Mouse (Mus musculus): ENCODE results near the gene Rbx1. TPM values are rescaled to one million over a fixed set of nuclear protein-coding genes. Genes with fewer than 3 reads are reported as not detected.
A peak's percentile ranks its signal among the peaks of the same experiment; 100 is the strongest.
"Not testable (repeated sequence)": the region's sequence is repeated elsewhere in the genome, so short reads cannot be mapped to it uniquely, and the experiment has no call there.

Rbx1 gene
- total RNA-seq (2021), result 100 to 1,000 TPM; 126 to 134 TPM
- long read RNA-seq, experiment 1, transcript Rbx1-201 (5 exons, 1,675 nt), result major isoform, 171 of 180 reads
- long read RNA-seq, experiment 1, transcript Rbx1-203 (2 exons, 794 nt), result minor isoform, 5 of 180 reads
- long read RNA-seq, experiment 1, partial matches to known transcripts, result 0 of 180 reads
- long read RNA-seq, experiment 1, other reads (novel, unspliced or antisense), result 0 of 180 reads
- long read RNA-seq, experiment 2, transcript Rbx1-204 (5 exons, 651 nt), result minor isoform, 8 of 195 reads
- long read RNA-seq, experiment 2, transcript Rbx1-201 (5 exons, 1,675 nt), result major isoform, 175 of 195 reads
- long read RNA-seq, experiment 2, transcript Rbx1-203 (2 exons, 794 nt), result minor isoform, 9 of 195 reads
- long read RNA-seq, experiment 2, partial matches to known transcripts, result 0 of 195 reads
- long read RNA-seq, experiment 2, other reads (novel, unspliced or antisense), result 2 of 195 reads

DNA sequence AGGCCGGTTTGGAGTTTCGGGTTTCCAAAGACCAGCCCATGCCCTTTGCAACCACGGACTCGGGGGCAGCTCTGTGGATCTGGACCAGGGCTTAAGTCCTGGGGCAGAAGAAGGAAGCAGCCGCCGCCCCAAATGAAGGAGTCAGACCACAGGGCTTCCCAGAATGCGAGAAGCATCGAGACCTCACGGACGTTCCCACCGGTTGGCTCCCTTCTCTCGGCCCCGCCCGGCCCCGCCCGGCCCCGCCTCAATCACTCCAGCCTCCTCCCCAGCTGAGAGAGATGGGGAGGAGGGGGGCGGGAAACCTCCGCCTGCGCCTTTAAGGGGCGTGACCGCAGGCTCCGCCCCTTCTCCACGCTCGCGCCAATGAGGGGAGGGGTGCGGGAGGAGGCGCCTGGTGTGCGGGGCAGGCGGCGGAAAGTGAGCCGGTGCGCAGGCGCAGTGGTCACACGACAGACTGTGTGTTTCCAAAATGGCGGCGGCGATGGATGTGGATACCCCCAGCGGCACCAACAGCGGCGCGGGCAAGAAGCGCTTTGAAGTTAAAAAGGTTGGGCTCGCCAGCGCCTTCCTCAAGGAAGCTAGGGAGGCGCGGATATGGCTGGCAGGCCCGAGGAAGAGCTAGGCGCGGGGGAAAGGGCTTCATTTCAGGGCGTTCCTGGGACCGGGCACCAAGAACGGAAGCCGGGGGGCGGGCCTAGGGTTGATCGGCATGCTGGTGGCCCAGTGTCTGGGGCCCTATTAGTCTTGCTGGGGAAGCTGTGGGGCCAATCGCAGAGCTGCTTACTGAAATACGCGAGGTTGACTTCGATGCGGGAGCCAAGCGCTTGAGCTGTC, at the start of gene Rbx1:
Gene Rbx1 (plus strand): TSS at position 396 of the 837 bp plus-strand sequence.
- peak; percentile 98 to 99 for DNase-seq (ENCODE audit: low spot score in 2 of 2)

DNA sequence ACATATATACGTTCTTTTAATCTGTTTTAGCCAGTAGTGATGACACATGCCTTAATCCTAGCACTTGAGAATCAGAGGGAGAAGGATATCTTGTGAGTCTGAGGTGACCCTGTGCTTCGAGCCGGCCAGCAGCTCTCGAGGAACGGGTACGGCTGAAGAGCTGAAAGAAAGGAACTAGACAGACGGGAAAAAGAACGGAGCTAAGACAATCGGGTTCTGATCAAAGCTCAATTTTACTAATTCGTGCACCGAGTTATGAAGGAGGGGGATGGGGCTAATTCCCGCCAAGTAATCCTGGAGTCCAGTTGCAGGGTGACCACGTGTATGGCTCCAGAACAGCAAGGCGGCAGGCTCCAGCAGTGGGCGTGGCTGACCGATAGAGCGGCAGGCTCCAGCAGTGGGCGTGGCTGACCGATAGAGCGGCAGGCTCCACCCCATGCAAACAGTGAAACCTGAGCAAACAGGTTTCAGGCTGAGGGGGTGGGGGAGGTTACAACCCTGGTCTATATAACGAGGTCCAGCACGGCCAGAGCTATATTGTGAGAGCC, 49.3 kb upstream of the Rbx1 start:
- DNase-seq (ENCODE audit: low spot score in 2 of 2), result peak in 1 of 2 experiments; percentile 53

DNA sequence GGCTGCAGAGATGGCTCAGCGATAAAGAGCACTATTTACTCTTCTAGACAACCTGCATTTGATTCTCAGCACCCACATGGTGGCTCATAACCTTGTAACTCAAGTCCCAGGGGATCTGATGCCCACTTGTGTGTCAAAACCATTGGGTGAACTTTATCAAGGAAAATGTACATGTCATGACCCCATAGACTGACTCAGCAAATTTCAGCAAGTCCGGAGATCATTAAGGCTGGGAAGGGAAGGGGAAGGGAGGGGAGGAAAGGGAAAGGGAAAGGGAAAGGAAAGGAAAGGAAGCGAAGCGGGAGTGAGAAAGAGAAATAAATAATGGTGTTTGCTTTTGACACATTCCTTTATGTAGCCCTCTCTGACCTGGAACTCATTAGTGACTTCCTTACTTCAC, 48.0 kb upstream of the Rbx1 start:
- no peak for DNase-seq (ENCODE audit: low spot score in 2 of 2)

DNA sequence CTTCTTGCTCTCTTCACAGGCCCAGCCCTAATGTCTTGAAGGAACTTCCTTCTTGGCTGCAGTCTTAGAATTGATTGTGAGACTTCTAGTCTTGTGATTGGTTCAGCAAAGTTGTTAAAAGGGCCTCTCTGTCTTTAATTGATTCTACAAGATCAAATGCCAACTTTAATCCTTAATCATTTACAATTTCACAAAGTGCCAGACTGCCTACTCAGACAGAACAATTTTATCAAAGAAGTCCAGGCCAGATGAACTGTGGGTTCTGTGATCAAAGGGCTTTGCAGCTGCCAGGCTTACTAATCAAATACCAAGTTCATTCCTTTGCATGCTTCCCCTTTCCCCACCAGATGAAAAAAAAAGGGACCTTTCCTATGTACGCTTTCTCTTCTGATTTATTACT, 44.6 kb upstream of the Rbx1 start:
- DNase-seq (ENCODE audit: low spot score in 2 of 2), result no peak

DNA sequence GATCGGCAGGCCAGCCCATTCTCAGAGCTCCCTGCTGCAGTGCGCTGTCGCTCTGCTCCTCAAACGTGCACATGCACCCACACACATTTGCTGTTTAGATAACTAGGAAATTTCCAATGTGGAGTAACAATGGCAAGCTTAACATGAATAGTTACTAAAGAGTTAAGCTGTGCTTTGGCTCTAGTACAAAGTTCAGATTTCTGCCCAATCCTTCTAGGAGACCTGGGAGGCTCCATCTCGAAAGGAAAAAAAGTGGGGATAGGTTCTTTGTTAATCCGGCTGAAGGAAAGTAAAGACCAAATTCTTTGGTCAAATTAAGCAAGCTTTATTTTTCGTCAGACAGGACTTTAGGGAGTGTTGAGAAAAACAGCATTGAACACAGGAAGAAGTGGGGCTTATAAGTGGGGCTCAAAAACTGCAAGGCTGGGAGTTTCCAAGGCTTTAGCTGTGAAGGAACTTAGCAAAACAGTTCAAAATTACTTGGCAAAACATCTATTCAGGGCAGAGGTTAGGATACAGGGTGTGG, 43.9 kb upstream of the Rbx1 start:
- no peak for DNase-seq (ENCODE audit: low spot score in 2 of 2)

DNA sequence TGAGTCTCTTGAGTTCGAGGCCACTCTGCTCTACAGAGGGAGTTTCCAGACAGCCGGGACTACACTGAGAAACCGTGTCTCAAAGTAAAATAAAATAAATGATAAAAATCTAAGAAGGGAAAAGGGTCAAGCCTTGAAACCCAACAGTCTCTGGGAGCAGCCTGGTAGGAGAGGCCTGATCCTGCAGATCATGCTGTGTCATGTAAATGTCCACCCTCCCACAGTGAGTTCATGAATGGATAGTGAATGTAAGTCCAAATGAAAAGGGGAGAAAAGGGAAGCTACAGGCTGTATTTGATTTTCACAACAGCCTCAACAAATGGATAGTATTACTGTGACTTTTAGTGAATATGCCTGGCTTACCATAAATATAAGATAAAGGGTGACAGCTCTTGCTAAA, 40.8 kb upstream of the Rbx1 start:
- no peak for DNase-seq (ENCODE audit: low spot score in 2 of 2)

DNA sequence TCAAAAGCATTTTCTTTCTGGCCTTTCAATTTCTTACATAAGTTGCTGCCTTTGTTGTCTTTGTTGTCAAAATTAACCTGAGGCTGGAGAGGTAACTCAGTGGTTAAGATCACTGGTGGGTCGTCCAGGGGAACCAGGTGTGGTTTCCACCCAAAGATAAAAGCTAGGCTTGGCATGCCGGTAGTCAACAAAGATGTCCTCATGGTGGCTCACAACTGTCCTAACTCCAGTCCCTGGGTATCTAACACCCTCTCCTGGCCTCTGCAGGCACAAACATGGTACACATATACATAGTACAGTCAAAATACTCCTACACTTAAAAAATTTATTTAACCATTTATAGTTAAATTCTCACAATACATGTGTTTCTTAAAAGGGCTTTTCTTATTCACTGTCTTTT, 38.1 kb upstream of the Rbx1 start:
- DNase-seq (ENCODE audit: low spot score in 2 of 2), result no peak

DNA sequence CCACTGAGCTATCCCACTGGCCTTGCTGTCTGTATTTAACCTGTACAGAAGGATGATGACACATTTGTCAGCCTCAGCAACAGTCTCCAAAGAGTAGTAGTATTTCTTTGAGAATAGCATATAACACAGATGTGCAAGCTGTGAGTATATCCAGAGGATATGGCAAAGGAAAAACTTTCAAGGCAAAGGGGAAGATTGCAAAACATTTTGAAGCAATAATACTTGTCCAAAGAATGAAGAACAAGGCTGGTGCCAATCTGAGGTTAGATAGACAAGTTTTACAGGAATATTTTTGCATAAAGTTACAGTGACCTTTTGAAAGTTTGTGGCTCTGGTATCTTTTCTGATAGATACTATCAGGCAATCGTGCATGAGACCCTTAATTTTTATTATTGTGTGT, 34.9 kb upstream of the Rbx1 start:
- DNase-seq (ENCODE audit: low spot score in 2 of 2), result no peak

DNA sequence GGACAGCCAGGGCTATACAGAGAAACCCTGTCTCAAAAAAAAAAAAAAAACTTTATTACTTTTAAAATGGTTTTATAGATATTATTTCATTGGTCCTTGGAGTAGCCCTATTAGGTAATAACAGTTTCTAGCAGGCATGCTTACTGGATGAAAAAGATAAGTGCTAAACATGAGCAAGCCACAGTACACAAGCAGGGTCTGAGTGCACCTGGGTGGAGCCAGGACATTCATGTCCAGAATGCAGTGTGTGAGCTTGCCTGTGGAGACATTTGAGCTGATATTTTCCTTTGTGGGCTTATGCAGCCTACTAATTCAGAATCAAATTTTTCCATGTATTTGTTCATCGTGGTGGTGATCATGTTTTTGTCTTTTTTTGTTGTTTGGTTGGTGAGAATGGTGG, 27.8 kb upstream of the Rbx1 start:
- DNase-seq (ENCODE audit: low spot score in 2 of 2), result no peak

DNA sequence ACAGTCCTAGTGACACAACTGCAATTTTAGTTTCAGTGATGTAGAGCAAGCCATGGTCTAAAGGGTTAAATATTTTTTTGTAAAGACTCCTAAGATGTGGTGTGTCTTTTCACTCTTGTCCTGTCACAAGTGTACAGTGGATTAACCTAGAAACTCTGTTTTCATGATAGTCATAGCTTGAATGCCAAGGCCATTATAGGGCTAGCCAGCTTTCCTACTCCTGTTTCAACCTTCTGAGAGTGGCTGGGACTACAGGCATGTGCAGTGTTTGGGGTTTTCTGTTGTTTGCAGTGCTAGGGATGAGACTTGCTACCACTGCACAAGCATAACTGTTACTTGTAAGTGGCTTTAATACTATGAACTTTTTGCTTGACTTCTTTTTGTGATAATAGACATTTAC, 26.9 kb upstream of the Rbx1 start:
- no peak for DNase-seq (ENCODE audit: low spot score in 2 of 2)

DNA sequence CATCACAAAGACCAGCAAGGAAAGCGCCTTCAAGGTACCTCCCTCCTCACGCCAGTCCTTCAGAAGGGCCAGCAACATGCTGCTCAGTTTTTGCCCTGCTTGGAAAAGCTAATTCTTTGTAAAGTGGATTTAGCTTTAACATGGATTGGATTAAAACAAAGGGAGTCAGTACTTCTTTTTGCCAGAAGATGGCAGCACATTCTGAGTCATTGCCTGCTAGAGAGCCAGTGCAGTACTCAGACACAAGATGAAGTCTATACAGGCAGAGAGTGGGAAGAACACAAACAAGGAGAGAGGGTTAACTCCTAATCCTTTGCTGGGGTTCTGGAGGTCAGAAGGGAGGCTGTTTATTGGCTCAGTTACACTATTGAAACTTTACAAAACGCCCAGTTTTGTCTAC, 17.6 kb upstream of the Rbx1 start:
- peak; percentile 21 to 58 for DNase-seq (ENCODE audit: low spot score in 2 of 2)

DNA sequence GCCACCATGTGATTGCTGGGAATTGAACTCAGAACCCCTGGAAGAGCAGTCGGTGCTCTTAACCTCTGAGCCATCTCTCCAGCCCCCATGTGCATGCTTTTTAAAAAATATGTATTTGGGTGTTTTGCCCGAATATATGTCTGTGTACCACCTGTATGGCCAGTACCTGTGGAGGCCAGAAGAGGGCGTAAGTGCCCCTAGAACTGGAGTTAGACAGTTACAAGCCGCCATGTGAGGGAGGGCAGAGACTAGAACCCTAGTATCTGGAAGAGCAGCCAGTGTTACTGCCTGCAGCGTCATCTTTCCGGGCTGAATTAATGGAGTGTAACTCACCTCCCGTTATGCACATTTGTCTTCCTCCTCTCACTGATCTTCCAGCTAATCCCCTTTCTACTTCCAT, 4.6 kb upstream of the Rbx1 start:
- DNase-seq (ENCODE audit: low spot score in 2 of 2), result no peak

DNA sequence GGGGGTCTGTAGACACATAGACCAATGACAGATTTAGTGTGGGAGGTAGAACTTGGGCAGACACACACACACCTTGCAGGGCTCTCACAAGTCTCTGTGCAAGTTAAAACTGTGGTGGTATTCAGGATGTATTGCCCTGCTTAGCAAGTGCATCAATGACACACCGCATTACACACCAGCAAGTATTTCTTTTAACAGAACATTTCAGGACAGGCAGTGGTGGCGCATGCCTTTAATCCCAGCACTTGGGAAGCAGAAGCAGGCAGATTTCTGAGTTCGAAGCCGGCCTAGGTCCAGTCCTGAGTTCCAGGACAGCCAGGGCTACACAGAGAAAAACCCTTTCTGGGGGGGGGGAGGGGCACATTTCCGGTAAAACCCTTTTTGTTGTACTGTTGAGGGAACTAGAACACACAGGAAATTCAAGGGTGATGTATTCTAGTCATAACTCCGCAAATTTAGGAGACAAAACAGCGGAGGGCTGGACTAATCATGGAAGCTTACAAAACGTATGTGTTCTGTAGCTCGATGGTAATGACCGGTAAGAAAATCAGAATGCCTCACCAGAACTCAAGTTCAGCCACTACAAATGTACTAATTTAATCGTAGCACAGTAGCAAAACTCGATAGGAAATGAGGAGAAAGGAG, 958 bp upstream of the Rbx1 start:
- no peak for DNase-seq (ENCODE audit: low spot score in 2 of 2)

DNA sequence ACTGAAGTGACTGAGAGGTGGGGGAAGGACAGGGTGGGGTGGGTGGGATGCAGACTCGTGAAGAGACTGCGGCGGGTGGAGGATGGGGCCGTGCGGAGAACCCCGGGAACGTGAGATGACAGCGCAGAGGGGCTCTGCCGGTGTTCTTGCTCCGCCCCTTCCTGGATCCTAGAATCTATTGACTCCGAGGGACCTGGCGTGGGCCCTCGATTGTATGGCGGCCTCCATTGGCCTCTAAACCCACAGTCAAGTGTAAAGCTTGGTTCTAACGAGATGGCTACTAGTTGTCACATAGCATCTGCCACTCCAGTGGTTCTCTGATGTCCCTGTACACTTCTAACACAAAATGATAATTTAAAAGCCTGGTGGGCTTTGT, 630 bp downstream of the Rbx1 start:
- DNase-seq (ENCODE audit: low spot score in 2 of 2), result no peak

DNA sequence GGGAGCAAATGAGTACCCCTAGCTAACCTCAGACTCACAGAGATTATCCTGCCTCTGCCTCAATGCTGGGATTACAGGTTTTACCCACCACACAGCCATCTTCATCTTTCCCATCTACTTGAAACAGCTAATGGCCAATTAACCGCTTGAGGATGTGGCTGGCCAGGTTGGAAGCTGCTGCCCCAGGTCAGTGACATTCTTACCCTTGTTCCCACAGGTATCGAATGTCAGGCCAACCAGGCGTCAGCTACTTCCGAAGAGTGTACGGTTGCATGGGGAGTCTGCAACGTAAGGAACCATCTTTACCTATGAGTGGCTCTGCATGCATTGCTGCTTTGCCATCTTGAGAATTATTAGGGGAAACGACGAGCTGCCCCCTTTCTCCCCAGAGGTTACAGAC, 4.6 kb downstream of the Rbx1 start:
- no peak for DNase-seq (ENCODE audit: low spot score in 2 of 2)

DNA sequence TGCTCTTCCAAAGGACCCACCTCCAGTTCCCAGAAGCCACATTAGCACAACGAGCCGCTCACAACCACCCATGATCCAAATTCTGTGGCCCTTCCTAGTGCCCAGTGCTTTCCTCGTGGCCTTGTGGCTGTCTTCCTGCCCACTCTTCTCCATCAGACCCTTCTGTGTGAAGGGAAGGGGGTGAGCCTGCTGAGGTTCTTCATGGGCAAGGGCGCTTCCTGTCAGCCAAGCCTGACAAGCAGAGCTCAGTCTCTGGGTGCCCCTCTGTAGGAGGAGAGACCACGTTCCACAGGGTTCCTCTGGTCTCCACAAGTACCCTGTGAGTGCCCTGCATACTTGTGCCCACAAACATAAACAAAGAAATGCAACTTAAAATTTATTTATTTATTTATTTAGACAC, 6.2 kb downstream of the Rbx1 start:
- no peak for DNase-seq (ENCODE audit: low spot score in 2 of 2)

DNA sequence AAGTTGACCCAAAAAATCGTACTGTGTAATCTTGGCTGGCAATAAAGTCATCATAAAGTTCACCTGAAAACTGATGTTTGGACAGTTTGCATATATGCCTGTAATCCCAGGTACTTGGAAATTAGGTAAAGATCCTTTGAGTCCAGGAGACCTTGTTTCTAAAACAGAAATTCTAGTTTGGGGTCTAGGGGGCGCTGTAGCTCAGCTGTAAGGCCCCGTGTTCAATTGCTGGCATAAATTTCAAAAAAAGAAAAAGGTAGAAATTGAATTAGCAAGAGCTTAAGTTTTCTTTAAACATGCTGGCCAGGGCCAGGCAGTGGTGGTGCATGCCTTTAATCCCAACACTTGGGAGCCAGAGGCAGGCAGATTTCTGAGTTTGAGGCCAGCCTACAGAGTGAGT, 9.6 kb downstream of the Rbx1 start:
- peak in 1 of 2 experiments; percentile 24 for DNase-seq (ENCODE audit: low spot score in 2 of 2)

DNA sequence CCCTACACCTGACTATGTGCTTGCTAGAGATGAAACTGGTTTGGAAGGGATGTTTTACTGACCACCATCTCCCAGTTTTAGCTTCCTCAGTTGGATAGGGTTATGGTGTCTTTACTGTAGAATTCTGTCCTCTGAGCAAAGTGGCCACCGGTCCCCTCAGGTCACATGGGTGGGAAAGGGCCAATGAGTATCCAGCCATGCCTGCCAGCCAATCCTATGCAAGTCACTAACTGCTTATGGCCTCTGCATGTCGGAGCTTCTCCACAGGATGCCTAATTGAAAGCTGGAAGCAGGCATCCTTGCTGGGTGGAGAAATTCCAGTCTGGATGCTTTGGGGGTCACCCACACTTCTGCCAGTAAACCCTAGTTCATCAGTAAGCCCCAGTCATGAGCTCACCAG, 10.5 kb downstream of the Rbx1 start:
- no peak for DNase-seq (ENCODE audit: low spot score in 2 of 2)

DNA sequence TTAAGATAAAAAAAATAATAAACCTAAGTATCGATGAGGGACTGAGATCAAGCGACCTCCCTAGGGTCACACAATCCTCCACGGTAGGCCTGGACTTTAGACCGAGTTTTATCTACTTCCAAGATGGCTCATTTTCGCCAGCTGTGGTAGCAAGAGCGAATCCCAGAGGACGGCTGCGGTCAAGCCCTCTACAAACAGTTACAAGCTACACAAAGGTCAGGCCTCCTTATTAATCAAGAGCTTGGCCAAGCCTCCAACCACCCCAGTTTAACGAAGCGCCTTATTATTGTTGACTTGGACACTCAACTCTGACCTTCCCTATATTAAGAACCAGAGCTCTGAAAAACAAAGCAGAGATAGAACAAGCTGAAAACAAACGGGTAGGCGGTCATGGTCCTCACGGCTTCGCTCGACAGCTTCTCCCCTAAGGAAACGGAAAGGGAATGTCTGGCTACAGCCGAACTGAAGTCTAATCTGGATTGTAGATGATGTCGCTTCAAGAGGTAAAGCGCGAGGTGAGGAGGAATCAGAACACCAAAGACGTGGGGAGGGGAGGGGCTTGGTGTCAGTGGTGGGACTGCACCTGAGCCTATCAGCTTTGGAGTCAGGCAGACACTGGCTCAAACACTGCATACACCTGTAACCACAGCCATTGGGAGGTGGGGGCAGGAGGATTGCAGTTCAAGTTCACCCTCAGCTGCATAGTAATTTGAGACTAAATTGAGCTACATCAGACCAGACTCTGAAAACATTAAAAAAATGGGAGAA, 13.5 kb downstream of the Rbx1 start:
- no peak for DNase-seq (ENCODE audit: low spot score in 2 of 2)

DNA sequence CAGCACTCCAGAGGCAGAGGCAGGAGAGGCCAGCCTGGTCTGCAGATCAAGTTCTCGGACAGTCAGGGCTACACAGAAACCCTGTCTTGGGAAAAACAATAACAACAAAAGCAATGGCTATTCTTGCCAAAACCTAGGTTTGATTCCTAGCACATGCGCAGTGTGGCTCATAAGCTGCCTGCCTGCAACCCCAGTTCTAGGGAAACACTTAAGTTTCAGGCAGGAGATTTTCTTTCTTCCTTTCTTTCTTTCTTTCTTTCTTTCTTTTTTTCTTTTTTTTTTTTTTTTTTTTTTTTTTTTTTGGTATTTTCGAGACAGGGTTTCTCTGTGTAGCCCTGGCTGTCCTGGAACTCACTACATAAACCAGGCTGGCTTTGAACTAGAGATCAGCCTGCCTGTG, 14.2 kb downstream of the Rbx1 start:
- not testable (repeated sequence) for DNase-seq (ENCODE audit: low spot score in 2 of 2)

DNA sequence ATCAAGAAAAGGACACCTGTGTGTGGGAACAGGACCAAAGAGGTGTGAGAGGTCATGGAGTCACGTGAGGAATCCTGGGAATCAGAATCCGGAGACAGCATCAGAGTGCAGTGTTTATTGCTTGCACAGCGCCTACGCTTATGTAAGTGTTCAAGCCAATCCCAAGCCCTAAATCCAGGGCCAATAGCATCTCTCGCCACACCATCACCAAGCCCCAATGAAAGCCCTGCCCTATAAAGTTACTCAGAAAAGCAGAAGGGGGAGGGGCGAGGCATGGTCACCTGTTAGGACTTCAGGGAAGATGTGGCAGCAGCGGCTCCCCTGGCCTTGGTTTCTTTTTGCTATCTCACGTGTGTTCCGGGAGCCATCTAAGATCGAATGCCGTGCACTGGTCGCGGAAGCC, 14.9 kb downstream of the Rbx1 start:
- no peak for DNase-seq (ENCODE audit: low spot score in 2 of 2)

Measured in gastrocnemius, postnatal 4 days (tissue).